ENCODE assay signal across 24 mouse cellular contexts in genomic region chr12:116394327-116394726, GRCm38 (mm10). TPM values are rescaled to one million over a fixed set of nuclear protein-coding genes. Genes with fewer than 3 reads are reported as not detected.
DNase-seq lines count a peak whose midpoint lies in the region; TF ChIP-seq lines count a peak whose summit lies in the region.
"Had no signal": no experiment of that assay in that cellular context is flagged by ENCODE, and none has a peak within 500 bp of the region (broad histone marks: within the 10 kb centered on the region; RNA-seq: fewer than 3 reads in every experiment).

No protein-coding gene starts in this region.

- no peak overlapping the region for H3K4me3 ChIP-seq in layer of hippocampus, adult 2 months
- H3K4me3 ChIP-seq: embryonic facial prominence, embryonic 12.5 days; forebrain, embryonic 13.5 days; gastrocnemius, adult 2 months; heart, embryonic 15.5 days; limb, embryonic 12.5 days; liver, embryonic 13.5 days; lung, embryonic 15.5 days; neural tube, embryonic 15.5 days had no signal

- no peak for DNase-seq in layer of hippocampus, adult 2 months (ENCODE audit: low spot score in 2 of 2)
- DNase-seq in layer of hippocampus, postnatal 36 days = no peak
- DNase-seq in thymus, postnatal 4 days = peak; percentile 25
- no peak for DNase-seq in thymus, postnatal 36 days
- peak; percentile 4 for DNase-seq in forelimb bud, embryonic 11.5 days (ENCODE audit: low read depth, low spot score)
- DNase-seq in right cerebral cortex, adult 18-20 months = no peak
- no peak for DNase-seq in right cerebral cortex, postnatal 36 days (ENCODE audit: low spot score in 2 of 2)
- DNase-seq: adrenal gland, adult 8-10 months; cerebellum, adult 11-12 months; cerebellum, postnatal 10 days; gastrocnemius, adult 2 months; heart, postnatal 4 days; kidney, adult 9 months; kidney, postnatal 4 days; layer of hippocampus, adult 9-11 months; liver, embryonic 13.5 days had no signal

- H3K27ac ChIP-seq in layer of hippocampus, adult 2 months = no peak overlapping the region
- H3K27ac ChIP-seq: embryonic facial prominence, embryonic 12.5 days; forebrain, embryonic 13.5 days; gastrocnemius, adult 2 months; heart, embryonic 15.5 days; hindbrain, embryonic 14.5 days; limb, embryonic 12.5 days; liver, embryonic 13.5 days; lung, embryonic 15.5 days; macrophage; neural tube, embryonic 15.5 days had no signal

- peak; percentile 45 for TF ChIP-seq CTCF in layer of hippocampus, adult 2 months (conservative IDR thresholded peaks at IDR 0.05)

RNA-seq across cellular contexts. Expression of gene Ncapg2, which starts 10.9 kb away (rescaled TPM):
- total RNA-seq in layer of hippocampus, adult 2 months (2021) = 1 to 10 TPM; 5.1 to 5.8 TPM
- total RNA-seq in layer of hippocampus, postnatal 36 days (2021) = 1 to 10 TPM; 4.8 to 5.6 TPM

Comparison
In these comparisons a context has a peak if more than half of its experiments do, and no peak if none do; other contexts are left out.
1. DNase-seq: peak in thymus, postnatal 4 days (single experiment) and forelimb bud, embryonic 11.5 days (single experiment); none in layer of hippocampus, adult 2 months (0 of 2), layer of hippocampus, postnatal 36 days (0 of 2), thymus, postnatal 36 days (0 of 2), right cerebral cortex, adult 18-20 months (single experiment) and right cerebral cortex, postnatal 36 days (0 of 2).